Mouse (Mus musculus) stomach, postnatal 0 days (tissue): ENCODE data around the gene Otulinl.

Source experiments
- CTCF ChIP-seq: IDR thresholded peaks from 2 replicates; pipeline ENCODE4 v1.5.1; 2016; ENCODE audit warnings: antibody characterized with exemption, low read depth, mild to moderate bottlenecking, moderate library complexity
- EP300 ChIP-seq: optimal IDR thresholded peaks from 2 replicates; pipeline ENCODE3; 2016; ENCODE audit warnings: antibody characterized with exemption

DNA sequence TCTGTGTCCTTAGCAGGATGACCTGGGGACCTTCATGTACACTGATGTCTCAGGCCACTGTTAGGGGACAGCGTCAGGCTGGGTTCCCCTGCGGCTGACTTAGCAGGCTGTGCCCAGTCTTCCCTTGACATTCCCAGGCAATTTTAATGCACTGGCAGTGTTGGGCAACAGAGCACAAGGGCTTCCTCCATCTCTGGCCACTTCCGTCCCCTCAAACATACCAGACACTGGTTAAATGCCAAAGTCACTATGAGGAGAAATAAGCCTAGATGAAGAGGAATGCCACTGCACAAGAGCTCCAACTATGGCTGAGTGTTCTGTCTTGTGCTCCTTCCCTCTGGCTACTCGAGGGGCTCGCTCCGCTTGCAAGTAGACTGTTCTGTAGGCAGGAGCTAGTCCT is 8.2 kb downstream of the Otulinl start:
- TF ChIP-seq CTCF (no peak), EP300 (no peak)
